Mouse (Mus musculus) lung, embryonic 14.5 days (tissue): Measurements from ENCODE around the gene Jade2. TPM values are rescaled to one million over a fixed set of nuclear protein-coding genes. Genes with fewer than 3 reads are reported as not detected.
"Not testable (repeated sequence)": the region's sequence is repeated elsewhere in the genome, so short reads cannot be mapped to it uniquely, and the experiment has no call there.

ENCODE experiments used
- ATAC-seq: fragments of 200-750 bp; cut with Nextera tagmentation; 2 replicates; pipeline ENCODE4 v1.8.0; 2017; ENCODE audit warnings: mild to moderate bottlenecking, moderate TSS enrichment, moderate library complexity; ENCODE audit not compliant: insufficient read depth
- DNase-seq: peaks from one replicate; pipeline ENCODE4 v3.0.0-alpha.2; 2015
- H3K27ac ChIP-seq: fragments of 300-500 bp; sonication (generic); 2 replicates; pipeline ENCODE4 v1.5.1; 2014; ENCODE audit warnings: low read depth, mild to moderate bottlenecking, moderate library complexity
- H3K27me3 ChIP-seq: fragments of 300-500 bp; sonication (generic); 2 replicates; pipeline ENCODE4 v1.6.1; 2014; ENCODE audit warnings: low read length, control low read depth; ENCODE audit not compliant: insufficient read depth
- H3K36me3 ChIP-seq: fragments of 300-500 bp; sonication (generic); 2 replicates; pipeline ENCODE4 v1.6.1; 2014; ENCODE audit warnings: control low read depth; ENCODE audit not compliant: insufficient read depth
- H3K4me1 ChIP-seq: fragments of 300-500 bp; sonication (generic); 2 replicates; pipeline ENCODE4 v1.6.1; 2014; ENCODE audit warnings: antibody characterized with exemption, control low read depth; ENCODE audit not compliant: insufficient read depth
- H3K4me2 ChIP-seq: fragments of 300-500 bp; sonication (generic); 2 replicates; pipeline ENCODE4 v1.6.1; 2014; ENCODE audit warnings: mild to moderate bottlenecking
- H3K4me3 ChIP-seq: fragments of 300-500 bp; sonication (generic); 2 replicates; pipeline ENCODE4 v1.5.1; 2014; ENCODE audit warnings: low read depth, low read length
- H3K9ac ChIP-seq: fragments of 300-500 bp; sonication (generic); 2 replicates; pipeline ENCODE4 v1.6.1; 2014
- H3K9me3 ChIP-seq: fragments of 300-500 bp; sonication (generic); 2 replicates; pipeline ENCODE4 v1.6.1; 2016; ENCODE audit warnings: low read depth, low read length, control low read depth
- CTCF ChIP-seq: IDR thresholded peaks from 2 replicates; pipeline ENCODE4 v1.5.1; 2016; ENCODE audit warnings: antibody characterized with exemption, low read depth
- WGBS: fragments of 180-500 bp; shearing (Covaris S2); extraction: QIAGEN DNeasy Blood & Tissue Kit; methylation state at CpG from one replicate; pipeline ENCODE4 v1.1.7; 2014; 5-methylcytosine and 5-hydroxymethylcytosine counted together
- polyA plus RNA-seq: library from polyadenylated mRNA; unstranded; fragments of >200 nt; fragmentation: Nextera tagmentation; extraction: Ambion mirVana; gene quantifications from 2 replicates; pipeline ENCODE4 v1.2.1, GENCODE M21; 2014

Jade2 gene
- polyA plus RNA-seq, 1 experiment from 2014 or later = 1.6 TPM

DNA sequence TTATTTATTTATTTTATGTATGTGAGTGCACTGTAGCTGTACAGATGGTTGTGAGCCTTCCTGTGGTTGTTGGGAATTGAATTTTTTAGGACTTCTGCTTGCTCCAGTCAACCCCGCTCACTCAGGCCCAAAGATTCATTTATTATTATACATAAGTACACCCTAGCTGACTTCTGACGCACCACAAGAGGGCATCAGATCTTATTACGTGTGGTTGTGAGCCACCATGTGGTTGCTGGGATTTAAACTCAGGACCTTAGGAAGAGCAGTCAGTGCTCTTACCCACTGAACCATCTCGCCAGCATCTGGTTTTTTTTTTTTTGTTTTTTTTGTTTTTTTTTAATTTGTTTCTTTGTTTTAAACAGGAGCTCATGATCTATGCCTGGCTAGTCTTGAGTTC is 67.7 kb downstream of the Jade2 start:
- H3K9ac ChIP-seq, H3K4me2 ChIP-seq, H3K9me3 ChIP-seq, H3K27ac ChIP-seq, H3K4me3 ChIP-seq, ATAC-seq, H3K4me1 ChIP-seq, H3K27me3 ChIP-seq: not testable (repeated sequence)
- DNase-seq = peak; percentile 21
- H3K36me3 ChIP-seq = peaks cover 62% of the 10 kb centered on the region
- TF ChIP-seq CTCF = 0 out of 2 replicates have a peak, but pooled peaks have one; percentile 27
- WGBS = 85% methylated on average over 4 of the region's 4 CpGs

DNA sequence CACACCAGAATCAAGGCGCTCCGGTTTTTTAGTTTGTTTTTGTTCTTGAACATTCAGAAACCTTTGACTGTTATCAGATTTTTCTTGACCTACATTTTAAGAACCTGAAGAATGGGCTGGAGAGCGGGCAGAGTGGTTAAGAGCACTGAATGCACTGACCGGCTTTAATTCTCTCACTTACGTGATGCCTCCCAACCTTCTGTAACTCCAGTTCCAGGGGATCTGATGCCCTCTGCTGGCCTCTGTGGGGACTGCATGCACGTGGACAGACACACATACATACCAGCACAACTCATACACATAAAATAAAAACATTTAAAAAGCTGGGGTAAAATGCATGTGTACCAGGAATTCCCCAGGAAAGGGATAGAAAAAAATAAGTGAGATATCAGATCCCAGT is 71.5 kb downstream of the Jade2 start:
- Histone ChIP-seq H3K27me3 (no peaks in the 10 kb centered on the region), H3K9ac (no peak overlapping the region), H3K4me1 (no peaks in the 10 kb centered on the region), H3K27ac (no peak overlapping the region), H3K36me3 (peaks cover 78% of the 10 kb centered on the region), H3K4me3 (no peak overlapping the region), H3K9me3 (no peaks in the 10 kb centered on the region), H3K4me2 (no peak overlapping the region)
- WGBS = 84% methylated on average over 6 of the region's 6 CpGs
- peak; percentile 70 for TF ChIP-seq CTCF
- DNase-seq (peak; percentile 56), ATAC-seq (no peak)

DNA sequence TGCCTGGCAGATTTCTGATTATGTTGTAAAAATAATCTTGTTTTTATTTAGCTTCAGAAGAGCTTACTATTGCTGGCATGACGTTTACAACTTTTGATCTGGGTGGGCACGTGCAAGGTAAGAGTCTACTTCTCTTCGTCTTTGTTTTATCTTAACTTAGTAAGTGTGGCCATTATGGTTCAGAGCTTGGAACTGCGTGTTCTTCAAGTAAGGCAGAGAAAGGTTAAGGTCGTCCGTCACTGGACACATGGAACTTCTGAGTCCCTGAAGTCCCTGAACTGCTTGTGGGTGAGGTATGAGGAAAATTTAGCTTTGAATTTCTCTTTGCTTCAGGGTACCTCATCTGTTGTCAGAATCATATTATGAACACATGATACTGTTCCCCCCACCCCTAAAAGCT is 74.7 kb downstream of the Jade2 start:
- H3K4me3 ChIP-seq = no peak overlapping the region
- WGBS = 84% methylated on average over 6 of the region's 6 CpGs
- no peak for ATAC-seq
- no peaks in the 10 kb centered on the region for H3K9me3 ChIP-seq
- TF ChIP-seq CTCF = no peak
- no peaks in the 10 kb centered on the region for H3K4me1 ChIP-seq
- H3K9ac ChIP-seq = no peak overlapping the region
- no peak for DNase-seq
- H3K27ac ChIP-seq = no peak overlapping the region
- H3K4me2 ChIP-seq = no peak overlapping the region
- H3K36me3 ChIP-seq = peaks cover 71% of the 10 kb centered on the region
- H3K27me3 ChIP-seq = no peaks in the 10 kb centered on the region

DNA sequence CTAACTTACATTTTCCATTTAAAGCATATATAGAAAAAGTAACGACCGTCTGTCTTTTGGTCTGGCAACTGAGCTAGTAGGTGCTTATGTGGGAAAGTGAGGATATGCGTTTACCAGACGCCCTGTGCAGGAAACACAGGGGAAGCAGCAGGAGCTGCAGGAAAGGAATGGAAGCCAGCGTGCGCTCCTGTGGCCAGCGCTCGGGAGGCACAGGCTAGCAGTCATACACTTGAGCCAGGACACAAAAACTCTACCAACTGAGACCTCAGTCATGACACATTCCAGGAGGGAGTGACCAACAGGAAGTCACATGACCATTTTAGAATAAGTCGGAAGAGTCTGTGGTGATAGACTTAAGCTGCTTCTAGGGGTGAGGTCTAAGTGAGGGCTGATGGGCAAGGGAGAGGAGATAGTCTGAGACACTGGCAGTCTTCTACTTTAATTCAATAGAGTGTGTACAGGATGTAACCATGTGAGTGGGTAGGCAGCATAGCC is 76.6 kb downstream of the Jade2 start:
- Histone ChIP-seq H3K27me3 (no peaks in the 10 kb centered on the region), H3K9me3 (no peaks in the 10 kb centered on the region), H3K4me3 (no peak overlapping the region), H3K4me1 (no peaks in the 10 kb centered on the region), H3K4me2 (no peak overlapping the region), H3K27ac (no peak overlapping the region), H3K36me3 (peaks cover 55% of the 10 kb centered on the region), H3K9ac (no peak overlapping the region)
- 83% methylated on average over 9 of the region's 9 CpGs for WGBS
- no peak for TF ChIP-seq CTCF
- DNase-seq (no peak), ATAC-seq (no peak)

DNA sequence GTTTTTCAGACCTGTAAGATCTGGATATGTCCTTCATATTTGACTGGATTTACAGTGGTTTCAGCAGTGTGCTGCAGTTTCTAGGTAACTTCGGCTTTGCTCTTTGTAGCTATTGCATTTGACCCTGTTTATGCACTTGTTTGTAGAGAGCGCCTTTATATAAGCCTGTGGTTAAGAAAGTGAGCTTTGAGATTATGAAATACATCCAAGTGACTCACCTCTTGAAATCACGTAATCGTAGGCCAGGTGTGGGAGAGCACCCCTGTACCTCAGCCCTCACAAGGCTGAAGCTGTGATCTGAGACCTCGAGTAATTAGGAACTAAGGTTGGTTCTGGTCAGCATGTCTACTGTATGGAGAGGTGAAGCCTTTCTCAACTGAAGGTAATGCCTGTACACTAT is 80.0 kb downstream of the Jade2 start:
- H3K27ac ChIP-seq = no peak overlapping the region
- H3K4me3 ChIP-seq = no peak overlapping the region

DNA sequence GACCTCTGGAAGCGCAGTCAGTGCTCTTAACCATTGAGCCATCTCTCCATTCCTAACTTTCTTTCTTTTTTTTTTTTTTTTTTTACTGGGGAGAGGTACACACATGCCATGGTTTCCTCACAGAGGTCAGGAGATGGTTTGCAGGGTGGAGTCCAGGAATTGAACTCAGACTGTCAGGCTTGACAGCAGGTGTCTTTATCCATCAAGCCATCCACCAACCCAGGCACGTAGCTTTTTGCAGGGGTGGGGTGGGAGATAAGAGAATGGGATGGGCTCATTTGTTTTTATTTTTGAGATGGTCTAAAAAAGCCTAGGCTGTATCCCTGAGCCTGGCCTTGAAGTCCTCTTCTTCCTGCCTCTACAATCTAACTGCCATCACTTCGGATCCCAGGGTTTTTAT is 81.9 kb downstream of the Jade2 start:
- DNase-seq = no peak

More for the DNA sequence above, 80.0 kb downstream of the Jade2 start:
- no peaks in the 10 kb centered on the region for H3K9me3 ChIP-seq
- no peaks in the 10 kb centered on the region for H3K4me1 ChIP-seq
- no peak overlapping the region for H3K9ac ChIP-seq
- ATAC-seq (no peak), DNase-seq (no peak)
- H3K27me3 ChIP-seq = no peaks in the 10 kb centered on the region
- H3K36me3 ChIP-seq = peaks cover 33% of the 10 kb centered on the region
- no peak for TF ChIP-seq CTCF
- no peak overlapping the region for H3K4me2 ChIP-seq
- 88% methylated on average over 5 of the region's 5 CpGs for WGBS

DNA sequence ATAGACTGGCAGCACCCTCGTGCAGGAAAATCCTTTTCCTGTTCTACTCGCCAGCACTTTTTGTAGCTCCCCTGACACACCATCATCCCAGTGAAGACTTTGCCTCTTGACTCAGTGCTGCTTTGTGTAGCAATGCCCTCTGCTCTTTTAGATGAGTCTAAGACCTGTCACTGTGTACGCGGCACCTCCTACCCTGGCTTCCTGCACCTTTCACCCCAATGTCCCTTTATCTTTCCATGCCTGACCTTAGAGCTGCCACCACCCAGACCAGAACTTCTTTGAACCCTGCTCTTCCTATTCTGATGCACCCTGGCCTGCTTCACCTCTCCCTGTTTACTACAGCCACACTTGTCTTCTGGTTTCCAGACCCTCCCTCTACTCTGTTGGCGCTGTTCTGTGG is 89.2 kb downstream of the Jade2 start:
- Histone ChIP-seq H3K4me2 (no peak overlapping the region), H3K9ac (no peak overlapping the region), H3K27me3 (no peaks in the 10 kb centered on the region), H3K4me1 (peaks cover 3% of the 10 kb centered on the region; the same call in 1 of the 2 replicates), H3K36me3 (no peaks in the 10 kb centered on the region), H3K4me3 (no peak overlapping the region), H3K9me3 (no peaks in the 10 kb centered on the region), H3K27ac (no peak overlapping the region)
- TF ChIP-seq CTCF = no peak
- ATAC-seq (no peak), DNase-seq (no peak)
- 67% methylated on average over 5 of the region's 5 CpGs for WGBS

More for the DNA sequence above, 81.9 kb downstream of the Jade2 start:
- no peak for TF ChIP-seq CTCF
- Histone ChIP-seq H3K4me3 (no peak overlapping the region), H3K36me3 (peaks cover 16% of the 10 kb centered on the region), H3K27ac (no peak overlapping the region), H3K9ac (no peak overlapping the region), H3K9me3 (no peaks in the 10 kb centered on the region), H3K27me3 (no peaks in the 10 kb centered on the region), H3K4me2 (no peak overlapping the region), H3K4me1 (no peaks in the 10 kb centered on the region)
- ATAC-seq = no peak
- WGBS = 79% methylated on average over 3 of the region's 3 CpGs
